Mouse (Mus musculus) forebrain, embryonic 11.5 days (tissue): ENCODE results near the gene Adad2. TPM values are rescaled to one million over a fixed set of nuclear protein-coding genes. Genes with fewer than 3 reads are reported as not detected.
A peak's percentile ranks its signal among the peaks of the same experiment; 100 is the strongest.

Experiments used
- ATAC-seq: fragments of 200-750 bp; cut with Nextera tagmentation; replicated peaks from 2 replicates; pipeline ENCODE4 v1.8.0; 2017; ENCODE audit warnings: moderate TSS enrichment; ENCODE audit not compliant: low FRiP score
- DNase-seq: peaks from one replicate; pipeline ENCODE4 v3.0.0-alpha.2; 2017; ENCODE audit warnings: low spot score
- H3K27ac ChIP-seq: fragments of 300-500 bp; sonication (generic); 2 replicates; pipeline ENCODE4 v1.5.1; 2014; ENCODE audit warnings: low read depth, low read length
- H3K27me3 ChIP-seq: fragments of 300-500 bp; sonication (generic); 2 replicates; pipeline ENCODE4 v1.6.1; 2014; ENCODE audit warnings: mild to moderate bottlenecking, low read length, mixed read lengths; ENCODE audit not compliant: control insufficient read depth, insufficient read depth
- H3K36me3 ChIP-seq: fragments of 300-500 bp; sonication (generic); 2 replicates; pipeline ENCODE4 v1.6.1; 2014; ENCODE audit warnings: mild to moderate bottlenecking, low read length, moderate library complexity, mixed read lengths; ENCODE audit not compliant: control insufficient read depth, insufficient read depth
- H3K4me1 ChIP-seq: fragments of 300-500 bp; sonication (generic); replicated peaks from 2 replicates; pipeline ENCODE4 v1.6.1; 2014; ENCODE audit warnings: low read length, mixed read lengths; ENCODE audit not compliant: control insufficient read depth, insufficient read depth
- H3K4me2 ChIP-seq: fragments of 300-500 bp; sonication (generic); 2 replicates; pipeline ENCODE4 v1.6.1; 2014; ENCODE audit warnings: low read depth, mild to moderate bottlenecking, low read length, moderate library complexity, mixed read lengths; ENCODE audit not compliant: severe bottlenecking
- H3K4me3 ChIP-seq: fragments of 300-500 bp; sonication (generic); 2 replicates; pipeline ENCODE4 v1.5.1; 2014; ENCODE audit warnings: low read depth, low read length
- H3K9ac ChIP-seq: fragments of 300-500 bp; sonication (generic); 2 replicates; pipeline ENCODE4 v1.6.1; 2014; ENCODE audit warnings: low read length
- H3K9me3 ChIP-seq: fragments of 300-500 bp; sonication (generic); 2 replicates; pipeline ENCODE4 v1.6.1; 2016; ENCODE audit warnings: low read length, mixed read lengths; ENCODE audit not compliant: control insufficient read depth
- WGBS: fragments of 180-500 bp; shearing (Covaris S2); extraction: QIAGEN DNeasy Blood & Tissue Kit; methylation state at CpG from one replicate; pipeline ENCODE4 v1.1.7; 2014; 5-methylcytosine and 5-hydroxymethylcytosine counted together
- polyA plus RNA-seq: library from polyadenylated mRNA; unstranded; fragments of >200 nt; fragmentation: Nextera tagmentation; extraction: Ambion mirVana; gene quantifications from 2 replicates; pipeline ENCODE4 v1.2.1, GENCODE M21; 2014

Gene Adad2
- polyA plus RNA-seq, 1 experiment from 2014 or later: not detected

DNA sequence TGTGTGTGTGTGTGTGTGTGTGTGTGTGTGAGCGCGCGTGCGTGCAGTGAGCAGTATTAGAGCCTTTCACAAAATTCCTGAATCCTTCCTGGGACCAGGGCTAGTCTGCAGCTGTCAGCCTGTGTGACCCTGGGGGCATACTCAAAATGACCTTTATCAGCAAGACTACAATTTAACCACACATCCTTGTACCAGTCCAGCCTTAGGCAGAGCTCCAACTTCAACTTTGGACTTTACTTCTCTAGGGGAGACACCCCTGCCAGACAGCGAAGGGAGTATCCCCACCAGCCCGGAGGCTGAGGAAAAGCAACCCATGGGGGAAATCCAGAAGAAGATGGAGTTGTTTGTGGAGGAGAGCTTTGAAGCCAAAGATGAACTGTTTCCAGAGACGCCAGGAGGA is 21.1 kb upstream of the Adad2 start:
- H3K27ac ChIP-seq: no peak overlapping the region
- H3K9me3 ChIP-seq: no peaks in the 10 kb centered on the region
- no peaks in the 10 kb centered on the region for H3K27me3 ChIP-seq
- H3K4me3 ChIP-seq: no peak overlapping the region
- no peak for ATAC-seq
- no peak overlapping the region for H3K4me2 ChIP-seq
- WGBS: 91% methylated on average over 7 of the region's 7 CpGs
- H3K36me3 ChIP-seq: no peaks in the 10 kb centered on the region
- no peak for DNase-seq
- no peaks in the 10 kb centered on the region for H3K4me1 ChIP-seq
- H3K9ac ChIP-seq: no peak overlapping the region

DNA sequence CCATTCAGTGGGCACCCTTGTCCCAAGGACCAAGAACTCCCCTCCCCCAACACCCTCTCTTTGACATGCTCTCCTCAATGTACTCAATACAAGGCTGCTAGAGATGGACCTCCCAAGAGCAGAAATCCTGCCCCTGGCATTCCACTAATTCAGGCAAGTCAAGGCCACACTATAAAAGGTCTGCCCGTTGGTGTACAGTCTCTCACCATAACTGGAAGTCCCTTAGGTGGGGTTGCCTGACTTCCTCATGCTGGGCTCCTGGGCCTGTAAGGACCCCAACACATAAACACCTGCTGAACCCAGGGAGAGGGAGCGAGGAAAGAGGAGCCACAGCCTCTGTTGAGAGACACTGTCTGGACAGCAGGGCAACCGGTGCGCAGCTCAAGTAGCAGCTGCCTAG is 8.8 kb upstream of the Adad2 start:
- peaks cover 6% of the 10 kb centered on the region for H3K4me1 ChIP-seq
- ATAC-seq (no peak), DNase-seq (no peak)
- 0 out of 2 replicates have a peak overlapping the region, but pooled peaks have one; percentile 75 for H3K4me3 ChIP-seq
- H3K27ac ChIP-seq: no peak overlapping the region
- peaks cover 5% of the 10 kb centered on the region; the same call in 1 of the 2 replicates for H3K36me3 ChIP-seq
- WGBS: 92% methylated on average over 4 of the region's 4 CpGs
- no peaks in the 10 kb centered on the region for H3K27me3 ChIP-seq
- H3K9ac ChIP-seq: peak overlapping the region; percentile 88; the same call in 1 of the 2 replicates
- H3K4me2 ChIP-seq: peak overlapping the region; percentile 83; the same call in 1 of the 2 replicates
- no peaks in the 10 kb centered on the region; the same call in 1 of the 2 replicates for H3K9me3 ChIP-seq

DNA sequence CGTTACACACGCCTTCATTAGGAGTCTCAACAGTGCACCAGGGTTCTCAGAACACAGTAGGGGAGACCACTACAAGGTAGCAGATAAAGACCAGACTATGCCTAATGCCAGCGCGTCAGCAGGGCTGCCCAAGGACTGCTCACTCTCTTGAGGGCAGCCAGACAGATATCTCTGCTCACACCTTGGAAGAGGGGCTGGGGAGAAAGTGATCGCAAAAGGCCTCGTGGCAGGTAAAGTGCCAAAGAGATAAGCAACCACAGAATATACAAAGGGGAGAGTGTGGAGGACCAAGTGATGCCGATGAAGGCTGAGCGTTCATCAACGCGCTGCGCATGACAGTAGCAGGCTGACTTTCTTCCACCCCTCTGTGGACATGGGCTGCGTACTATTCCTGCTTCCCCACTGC is 8.1 kb upstream of the Adad2 start:
- H3K36me3 ChIP-seq: peaks cover 3% of the 10 kb centered on the region; the same call in 1 of the 2 replicates
- 42% methylated on average over 12 of the region's 12 CpGs for WGBS
- no peak overlapping the region for H3K27ac ChIP-seq
- H3K4me1 ChIP-seq: peaks cover 6% of the 10 kb centered on the region
- no peaks in the 10 kb centered on the region; the same call in 1 of the 2 replicates for H3K9me3 ChIP-seq
- peak overlapping the region; percentile 88 for H3K9ac ChIP-seq
- DNase-seq: no peak
- no peaks in the 10 kb centered on the region for H3K27me3 ChIP-seq
- ATAC-seq: no peak
- H3K4me2 ChIP-seq: peak overlapping the region; percentile 83
- peak overlapping the region; percentile 75 for H3K4me3 ChIP-seq

DNA sequence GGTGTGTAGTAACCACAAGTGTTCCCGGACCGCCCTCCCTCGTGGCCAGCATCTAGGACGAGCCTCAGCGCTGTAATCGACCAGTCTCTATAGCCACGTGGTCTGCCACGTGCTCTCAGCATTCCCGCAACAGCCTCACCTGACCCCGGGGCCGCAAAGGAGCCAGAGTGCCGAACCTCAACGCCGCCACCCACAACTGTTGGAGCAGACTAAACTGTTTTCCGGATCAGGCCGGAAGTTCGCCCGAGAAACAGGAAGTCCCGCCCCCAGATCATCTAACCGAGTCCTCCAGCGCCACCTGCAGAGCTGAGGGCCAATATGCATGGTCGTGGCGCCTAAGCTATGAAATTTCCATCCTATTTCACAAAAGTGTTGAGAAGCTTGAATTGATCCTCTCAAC is 7.6 kb upstream of the Adad2 start, which contains the start of gene Taf1c:
Taf1c (minus strand) TSS at position 227 of the 400 bp plus-strand sequence.
- under 1% methylated on average over 23 of the region's 23 CpGs for WGBS
- no peaks in the 10 kb centered on the region for H3K27me3 ChIP-seq
- H3K27ac ChIP-seq: no peak within 1 kb of the TSS
- DNase-seq (peak; percentile 95), ATAC-seq (peak; percentile 79)
- peak within 1 kb of the TSS; percentile 75 for H3K4me3 ChIP-seq
- H3K4me1 ChIP-seq: peaks cover 6% of the 10 kb centered on the region
- no peaks in the 10 kb centered on the region; the same call in 1 of the 2 replicates for H3K9me3 ChIP-seq
- peak within 1 kb of the TSS; percentile 88 for H3K9ac ChIP-seq
- peak within 1 kb of the TSS; percentile 83 for H3K4me2 ChIP-seq
- peaks cover 3% of the 10 kb centered on the region; the same call in 1 of the 2 replicates for H3K36me3 ChIP-seq

DNA sequence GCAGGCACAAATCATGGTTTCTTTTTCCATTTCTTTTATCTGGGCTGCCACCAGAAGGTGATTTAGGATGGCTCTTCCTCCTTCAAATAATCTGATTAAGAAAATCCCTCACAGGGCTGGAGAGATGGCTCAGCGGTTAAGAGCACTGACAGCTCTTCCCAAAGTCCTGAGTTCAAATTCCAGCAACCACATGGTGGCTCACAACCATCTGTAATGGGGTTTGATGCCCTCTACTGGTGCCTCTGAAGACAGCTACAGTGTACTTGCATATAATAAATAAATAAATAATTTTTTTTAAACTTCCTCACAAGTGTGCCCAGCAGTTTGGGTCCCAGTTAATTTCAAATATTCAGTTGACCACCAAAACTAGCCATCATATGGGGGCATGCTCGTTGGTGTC is 6.3 kb upstream of the Adad2 start:
- Histone ChIP-seq H3K4me2 (no peak overlapping the region), H3K36me3 (no peaks in the 10 kb centered on the region; the same call in 1 of the 2 replicates), H3K9ac (no peak overlapping the region), H3K9me3 (no peaks in the 10 kb centered on the region; the same call in 1 of the 2 replicates), H3K27ac (no peak overlapping the region), H3K4me1 (peaks cover 6% of the 10 kb centered on the region), H3K27me3 (no peaks in the 10 kb centered on the region), H3K4me3 (no peak overlapping the region)
- ATAC-seq (no peak), DNase-seq (no peak)
- WGBS: 75% methylated on average over 2 of the region's 2 CpGs

DNA sequence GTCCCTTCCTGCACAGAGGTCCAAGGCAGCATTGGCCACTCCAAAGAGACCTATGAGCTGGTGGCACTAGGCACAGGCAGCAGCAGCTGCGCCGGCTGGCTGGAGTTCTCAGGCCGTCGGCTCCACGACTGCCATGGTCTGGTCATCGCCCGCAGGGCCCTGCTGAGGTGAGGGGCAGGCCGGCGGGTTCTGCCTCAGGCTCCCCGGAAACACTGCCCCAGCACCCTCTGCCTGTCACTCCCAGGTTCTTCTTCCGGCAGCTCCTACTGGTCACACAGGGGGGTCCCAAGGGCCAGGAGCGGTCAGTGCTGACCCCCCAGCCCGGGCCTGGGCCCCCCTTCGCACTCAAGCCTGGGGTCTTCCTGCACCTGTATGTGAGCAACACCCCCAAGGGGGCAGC is 2.5 kb downstream of the Adad2 start:
- H3K27me3 ChIP-seq: no peaks in the 10 kb centered on the region; the same call in 1 of the 2 replicates
- no peaks in the 10 kb centered on the region for H3K9me3 ChIP-seq
- no peak overlapping the region for H3K4me3 ChIP-seq
- no peak overlapping the region for H3K4me2 ChIP-seq
- no peaks in the 10 kb centered on the region for H3K4me1 ChIP-seq
- no peak overlapping the region for H3K9ac ChIP-seq
- H3K36me3 ChIP-seq: no peaks in the 10 kb centered on the region
- no peak for ATAC-seq
- WGBS: 77% methylated on average over 14 of the region's 14 CpGs
- no peak for DNase-seq
- H3K27ac ChIP-seq: no peak overlapping the region

DNA sequence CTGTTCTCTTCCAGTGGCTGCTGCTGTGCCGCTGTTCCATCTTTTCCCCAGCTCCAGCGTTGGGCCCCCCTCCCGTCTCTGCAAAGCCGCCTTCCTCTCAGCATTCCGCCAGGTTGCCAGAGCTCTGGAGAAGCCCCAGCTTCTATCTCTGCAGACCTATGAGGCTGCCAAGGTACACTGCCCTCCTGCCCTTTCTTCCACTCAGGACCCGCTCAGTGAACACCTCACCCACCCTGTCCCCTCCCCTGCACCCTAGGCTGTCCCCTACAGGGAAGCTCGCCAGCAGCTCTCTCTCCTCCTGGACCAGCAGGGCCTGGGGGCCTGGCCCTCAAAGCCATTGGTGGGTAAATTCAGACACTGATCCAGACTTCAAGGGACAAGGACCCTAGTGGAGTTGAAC is 3.8 kb downstream of the Adad2 start:
- Histone ChIP-seq H3K27ac (no peak overlapping the region), H3K4me1 (no peaks in the 10 kb centered on the region)
- no peak for DNase-seq

DNA sequence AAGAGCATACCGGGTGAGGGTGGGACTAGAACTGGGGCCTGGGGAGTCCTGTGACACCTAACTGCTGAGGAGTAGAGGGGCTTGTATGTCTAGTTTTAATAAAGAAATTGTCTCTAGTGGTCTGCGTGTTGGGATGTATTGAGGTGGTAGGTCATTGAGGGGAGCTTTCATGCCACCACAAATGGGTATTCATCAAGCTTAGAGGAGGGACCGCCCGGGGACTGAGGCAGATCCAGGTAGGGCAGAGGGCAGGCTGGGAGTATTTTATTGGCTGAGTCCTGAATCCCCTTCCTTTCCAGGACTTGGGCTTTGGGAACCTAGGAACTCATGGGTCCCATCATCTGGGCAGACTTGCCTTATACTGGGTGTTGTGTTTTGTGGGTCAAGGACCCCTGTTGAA is 4.3 kb downstream of the Adad2 start:
- DNase-seq (no peak), ATAC-seq (no peak)
- no peak overlapping the region for H3K27ac ChIP-seq
- no peaks in the 10 kb centered on the region for H3K4me1 ChIP-seq
- no peaks in the 10 kb centered on the region; the same call in 1 of the 2 replicates for H3K27me3 ChIP-seq
- H3K36me3 ChIP-seq: no peaks in the 10 kb centered on the region
- WGBS: 89% methylated on average over 4 of the region's 4 CpGs
- no peak overlapping the region for H3K4me3 ChIP-seq
- no peaks in the 10 kb centered on the region for H3K9me3 ChIP-seq
- no peak overlapping the region for H3K4me2 ChIP-seq
- H3K9ac ChIP-seq: no peak overlapping the region

More for the DNA sequence above, 3.8 kb downstream of the Adad2 start:
- H3K27me3 ChIP-seq: no peaks in the 10 kb centered on the region; the same call in 1 of the 2 replicates
- H3K4me3 ChIP-seq: no peak overlapping the region
- ATAC-seq: no peak
- H3K9ac ChIP-seq: no peak overlapping the region
- 62% methylated on average over 7 of the region's 7 CpGs for WGBS
- H3K4me2 ChIP-seq: no peak overlapping the region
- H3K36me3 ChIP-seq: no peaks in the 10 kb centered on the region
- H3K9me3 ChIP-seq: no peaks in the 10 kb centered on the region

DNA sequence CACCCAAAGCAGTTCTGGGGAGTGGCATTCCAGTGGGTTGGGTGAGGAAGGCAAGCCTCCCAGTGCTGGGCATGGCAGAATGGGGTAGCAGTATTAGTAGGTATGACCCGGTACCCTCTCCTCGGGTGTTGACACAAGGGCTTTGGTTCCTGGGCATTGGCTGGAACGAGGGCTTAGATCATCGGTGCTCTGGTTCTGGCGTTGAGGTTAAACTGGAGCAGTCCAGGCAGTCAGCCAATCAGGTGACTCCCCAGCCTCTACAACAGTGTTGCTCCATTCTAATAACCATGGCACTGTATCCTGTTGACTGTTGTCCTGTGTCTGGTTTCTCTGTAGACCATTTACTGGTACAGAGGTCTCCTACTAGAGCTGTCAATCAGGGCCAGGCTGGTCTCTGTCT is 5.0 kb downstream of the Adad2 start:
- Histone ChIP-seq H3K4me2 (no peak overlapping the region), H3K27ac (no peak overlapping the region), H3K27me3 (no peaks in the 10 kb centered on the region; the same call in 1 of the 2 replicates), H3K4me3 (no peak overlapping the region), H3K36me3 (no peaks in the 10 kb centered on the region), H3K9ac (no peak overlapping the region), H3K4me1 (no peaks in the 10 kb centered on the region), H3K9me3 (no peaks in the 10 kb centered on the region)
- DNase-seq (no peak), ATAC-seq (no peak)
- WGBS: 93% methylated on average over 5 of the region's 5 CpGs
